Mouse (Mus musculus): ENCODE results near the gene Snx27.
A peak's percentile ranks its signal among the peaks of the same experiment; 100 is the strongest.

The Snx27 gene

DNA sequence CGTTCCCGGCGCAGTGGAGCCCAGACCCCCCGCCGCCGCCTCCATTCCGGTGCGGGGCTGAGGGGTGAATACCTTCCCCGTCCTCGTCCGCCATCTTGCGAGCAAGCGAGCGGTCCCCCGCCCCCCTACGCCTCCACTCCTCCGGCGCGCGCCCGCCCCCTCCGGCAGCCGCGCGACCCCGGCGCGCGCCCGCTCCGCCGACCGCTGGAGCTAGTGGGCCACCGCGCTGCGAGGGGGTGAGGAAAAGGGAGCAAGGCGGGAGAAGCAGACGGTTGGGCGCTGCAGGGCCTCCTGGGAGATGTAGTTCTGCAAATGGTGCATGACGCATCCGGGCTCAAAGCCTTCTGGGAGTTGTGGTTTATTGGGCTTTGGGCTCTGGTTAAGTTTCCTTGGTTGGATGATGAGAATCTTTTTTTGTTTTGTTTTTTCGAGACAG, at the start of gene Snx27:
Gene Snx27, minus strand, starts transcription at position 261 of the 436 bp plus-strand sequence.
- peak; percentile 95 for DNase-seq (ENCODE audit: low spot score)

DNA sequence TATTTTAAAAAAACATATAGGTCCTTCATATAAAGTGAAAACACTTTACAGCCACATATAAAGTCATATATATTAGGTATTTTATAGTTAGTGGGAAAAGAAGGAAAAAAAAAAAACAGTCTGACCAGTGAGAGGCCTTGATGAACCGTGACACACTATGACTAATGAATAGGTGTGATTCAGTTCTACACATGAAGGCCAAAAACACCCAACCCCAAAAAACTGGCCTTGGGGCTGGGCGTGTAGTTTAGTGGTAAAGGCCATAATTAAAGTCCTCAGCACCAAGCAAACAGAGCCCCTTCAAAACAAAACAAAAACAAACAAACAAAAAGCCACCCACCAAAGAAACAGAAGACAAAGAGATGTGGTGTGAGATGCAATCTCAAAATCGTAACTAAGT, 47.4 kb upstream of the Snx27 start:
- DNase-seq (ENCODE audit: low spot score), result no peak

DNA sequence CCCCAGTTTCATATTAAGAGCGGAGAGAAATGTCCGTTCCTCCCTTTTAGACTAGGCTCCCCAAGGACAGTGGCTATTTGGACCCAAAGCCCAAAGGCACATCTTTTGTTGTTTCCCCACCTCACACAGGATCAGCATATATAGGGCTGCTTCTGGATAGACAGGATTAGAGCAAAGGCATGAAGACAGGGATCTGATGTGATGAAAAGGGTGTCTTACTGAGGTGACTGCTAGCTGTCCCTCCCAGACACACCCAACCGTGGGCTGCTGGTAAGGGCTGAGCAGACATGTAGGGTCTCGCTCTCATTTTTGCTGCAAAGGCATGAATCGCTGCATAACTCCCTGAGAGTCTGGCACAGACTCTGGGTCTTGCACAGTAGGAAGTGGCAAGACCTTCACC, 46.2 kb upstream of the Snx27 start:
- no peak for DNase-seq (ENCODE audit: low spot score)

DNA sequence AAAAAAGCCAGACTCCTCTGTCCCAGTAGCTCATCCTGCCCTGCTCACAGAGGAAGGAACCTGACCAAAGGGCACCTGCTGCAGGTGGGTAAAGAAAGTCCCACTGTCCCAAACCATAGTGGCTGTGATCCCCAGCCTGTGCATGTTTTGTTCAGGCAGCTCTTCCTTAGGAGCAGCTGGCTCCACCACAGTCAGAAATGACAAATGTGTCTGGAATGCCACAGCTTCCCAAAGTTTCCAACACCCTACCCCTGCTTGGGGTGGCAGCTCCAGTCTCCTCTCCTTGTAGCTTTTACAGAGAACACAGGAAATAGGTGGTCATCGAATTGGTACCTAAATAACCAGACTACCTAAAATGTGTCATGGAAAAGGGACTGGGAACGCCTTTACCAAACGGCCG, 41.8 kb upstream of the Snx27 start:
- DNase-seq (ENCODE audit: low spot score), result no peak

DNA sequence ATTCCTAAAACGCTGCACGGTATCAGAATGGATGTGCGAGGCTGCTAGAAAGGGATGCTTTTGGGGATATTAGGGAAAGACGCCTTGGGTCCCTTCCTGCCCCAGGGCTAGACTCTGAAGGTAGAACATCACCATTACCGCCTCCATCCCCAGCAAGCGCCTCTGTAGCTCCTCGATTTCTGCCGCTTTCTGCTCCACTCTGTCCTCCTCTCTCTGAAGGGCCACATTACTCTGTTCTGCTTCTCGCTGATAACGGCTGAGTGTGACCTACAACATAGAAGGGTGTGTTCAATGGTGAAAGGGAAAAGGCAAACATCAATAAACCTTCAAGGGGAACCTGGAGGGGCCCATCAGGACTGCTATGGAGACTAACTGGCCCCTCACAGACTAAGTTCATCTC, 40.0 kb upstream of the Snx27 start:
- DNase-seq (ENCODE audit: low spot score), result no peak

DNA sequence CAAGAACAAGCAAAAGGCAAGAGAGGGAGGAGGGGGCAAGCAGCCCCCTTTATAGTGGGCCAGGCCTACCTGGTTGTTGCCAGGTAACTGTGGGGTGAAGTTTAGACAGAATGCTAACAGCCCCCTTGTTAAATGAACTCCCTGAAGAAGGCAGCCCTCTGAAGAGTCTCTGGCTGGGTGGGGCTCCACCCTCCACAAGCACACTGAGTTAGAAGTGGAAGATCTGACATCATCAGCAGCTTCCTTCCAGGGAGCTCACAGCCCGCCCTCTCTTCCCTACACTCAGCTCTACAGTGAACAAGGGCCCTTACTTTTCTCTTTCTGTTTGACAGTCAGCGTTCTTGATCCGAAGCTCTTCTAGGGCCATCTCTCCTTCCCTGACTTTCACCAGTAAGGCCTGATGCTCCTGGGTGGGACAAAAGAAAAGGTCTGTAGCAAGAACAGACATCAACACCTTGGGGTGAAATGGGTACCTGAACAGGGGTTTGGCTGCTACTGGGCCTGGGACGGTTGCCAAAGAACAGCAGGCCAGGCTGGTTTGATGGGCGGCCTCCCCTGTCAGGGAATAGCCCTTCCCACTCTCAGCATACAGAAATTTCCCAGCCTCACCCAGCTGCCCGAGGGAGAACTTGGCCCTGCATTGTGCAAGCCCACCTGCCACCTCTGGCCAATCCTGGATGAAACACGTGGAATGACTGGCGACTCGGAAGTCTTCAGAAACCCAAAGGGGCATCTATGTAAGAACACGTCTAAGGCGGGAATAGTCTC, 39.4 kb upstream of the Snx27 start:
- no peak for DNase-seq (ENCODE audit: low spot score)

DNA sequence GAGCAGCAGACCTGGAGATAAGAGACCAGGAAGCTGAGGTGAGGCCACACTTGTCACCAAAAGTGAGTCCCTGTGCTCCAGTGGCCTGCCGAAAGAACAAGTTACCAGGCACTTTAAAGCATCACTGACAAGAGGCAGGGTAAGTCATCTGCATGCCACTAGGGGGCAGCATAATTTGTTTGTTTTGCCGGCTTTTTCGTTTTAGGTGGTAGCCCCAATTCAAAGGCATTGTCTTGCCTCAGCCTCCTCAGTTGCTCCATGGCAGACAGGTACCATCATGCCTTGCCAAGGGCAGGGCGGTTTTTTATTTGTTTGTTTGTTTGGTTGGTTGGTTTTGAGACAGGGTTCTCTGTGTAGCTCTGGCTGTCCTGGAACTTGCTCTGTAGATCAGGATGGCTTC, 34.2 kb upstream of the Snx27 start:
- DNase-seq (ENCODE audit: low spot score), result peak; percentile 66

DNA sequence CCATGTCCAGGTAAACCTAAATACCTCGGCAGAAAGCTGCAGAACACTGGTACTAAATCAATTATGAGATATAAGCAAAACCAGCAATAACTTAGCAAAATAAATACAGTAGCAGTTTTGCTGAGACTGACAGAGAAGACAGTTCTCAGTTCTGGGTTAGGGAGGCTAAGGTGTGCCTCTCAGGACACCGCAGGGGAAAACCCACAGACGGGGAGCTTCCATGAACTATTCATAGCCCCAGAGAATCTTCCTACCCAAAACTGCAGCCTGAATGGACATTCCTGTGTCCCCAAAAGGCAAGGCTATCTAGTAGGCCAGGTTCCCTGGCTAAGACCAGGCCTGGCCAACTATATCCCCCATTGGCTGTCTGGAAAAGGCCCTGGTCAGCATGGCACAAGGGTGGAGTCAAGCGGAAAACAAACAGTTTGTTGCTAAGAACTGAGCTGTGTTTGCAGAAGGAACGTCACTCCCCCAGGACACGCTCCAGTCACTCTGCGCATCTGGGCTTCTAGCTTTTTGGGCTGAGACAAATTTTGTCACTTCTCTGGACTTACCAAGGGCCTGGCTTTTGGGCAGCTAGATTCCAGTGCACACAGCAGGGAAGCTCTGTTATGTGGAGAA, 30.9 kb upstream of the Snx27 start:
- DNase-seq (ENCODE audit: low spot score), result no peak

DNA sequence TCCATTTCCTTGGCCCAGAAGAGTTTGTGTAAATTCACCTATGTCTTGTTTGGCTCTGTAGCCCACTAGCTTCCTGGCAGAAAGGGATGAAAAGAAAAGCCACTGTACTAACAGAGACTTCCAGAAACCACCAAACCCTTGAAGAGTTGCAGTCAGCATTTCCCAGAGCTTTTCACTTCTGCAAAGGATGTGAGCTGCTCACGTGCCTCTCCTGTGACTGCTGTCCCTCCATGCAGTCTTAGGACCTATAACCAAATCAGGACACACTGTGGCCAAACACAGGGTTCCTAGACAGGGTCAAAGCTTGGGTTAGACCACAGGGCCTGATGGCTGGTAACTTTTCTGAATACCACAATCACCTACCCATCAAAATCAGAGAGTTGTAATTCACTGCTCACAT, 29.8 kb upstream of the Snx27 start:
- DNase-seq (ENCODE audit: low spot score), result no peak

DNA sequence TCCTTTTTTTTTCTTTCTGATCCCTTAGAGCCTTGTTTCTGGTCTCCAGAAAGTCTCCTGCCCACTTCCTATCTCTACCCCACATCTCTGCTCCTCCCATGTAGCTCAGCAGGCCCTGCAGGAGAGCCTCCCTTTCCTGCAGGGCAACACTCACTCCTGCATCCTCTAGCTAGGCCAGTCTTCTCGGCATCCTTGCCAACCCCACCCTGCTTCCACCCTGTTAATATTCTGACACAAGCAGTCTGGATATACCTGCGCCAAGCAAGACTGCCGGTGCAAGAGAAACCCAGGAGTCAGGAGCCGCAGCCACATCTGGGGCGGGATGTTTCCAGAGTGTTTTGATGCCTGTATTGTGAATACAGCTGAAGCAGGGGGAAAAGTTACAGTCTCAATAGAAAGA, 29.3 kb upstream of the Snx27 start:
- DNase-seq (ENCODE audit: low spot score), result no peak

DNA sequence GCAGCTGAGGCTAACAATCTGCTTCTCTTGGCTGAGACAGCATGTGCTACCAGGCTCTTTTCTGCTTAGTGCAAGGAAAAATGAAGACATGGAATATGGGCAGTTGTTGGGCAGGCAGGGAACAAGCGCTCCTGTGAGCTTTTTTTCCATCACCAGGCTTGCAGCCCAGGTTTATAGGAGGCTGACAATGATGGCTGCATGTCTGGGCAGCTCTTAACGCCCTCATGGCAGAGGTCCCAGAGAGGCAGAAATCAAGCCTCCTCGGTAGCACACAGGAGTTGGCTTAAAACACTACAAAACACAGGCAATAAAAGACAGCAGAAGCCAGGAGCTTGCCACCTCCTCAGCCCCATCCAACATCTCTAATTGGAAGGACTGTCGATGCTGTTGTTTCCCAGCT, 28.8 kb upstream of the Snx27 start:
- DNase-seq (ENCODE audit: low spot score), result no peak

DNA sequence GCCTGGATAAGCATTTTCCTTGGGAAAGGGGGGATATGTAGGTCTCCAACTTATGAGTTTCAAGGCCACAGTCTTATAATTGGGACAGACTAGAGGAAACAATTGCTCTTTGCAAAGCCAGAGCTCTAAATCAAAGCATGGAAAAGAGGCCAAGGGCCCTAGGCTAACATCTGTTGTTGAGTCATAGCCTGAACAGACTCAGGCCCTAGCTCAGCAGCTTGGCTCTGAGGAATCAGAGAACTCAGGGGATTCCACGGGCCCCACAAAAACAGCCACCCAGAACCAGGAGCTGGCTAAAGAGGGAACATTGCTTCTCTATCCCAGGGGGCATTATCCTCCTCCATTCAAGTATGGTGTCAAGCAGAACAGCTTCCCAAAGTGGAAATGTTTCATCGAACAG, 28.1 kb upstream of the Snx27 start:
- no peak for DNase-seq (ENCODE audit: low spot score)

DNA sequence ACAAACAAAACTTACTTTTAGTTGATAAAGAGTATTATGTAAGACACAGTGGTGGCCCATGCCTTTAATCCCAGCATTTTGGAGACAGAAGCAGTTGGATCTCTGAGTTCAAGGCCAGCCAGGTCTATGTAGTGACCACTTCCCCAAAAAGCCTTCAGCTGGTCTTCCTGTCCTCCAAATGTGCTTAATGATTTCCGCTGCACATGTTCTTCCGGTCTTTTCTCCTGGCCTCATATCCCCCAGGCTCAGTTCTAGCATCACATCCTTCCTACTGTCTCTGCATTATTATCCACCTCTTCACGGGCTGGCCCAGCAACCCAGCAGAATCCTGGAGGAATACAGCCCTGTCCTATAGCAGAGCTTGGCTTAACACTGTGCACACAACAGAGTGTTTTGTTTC, 27.1 kb upstream of the Snx27 start:
- DNase-seq (ENCODE audit: low spot score), result no peak

DNA sequence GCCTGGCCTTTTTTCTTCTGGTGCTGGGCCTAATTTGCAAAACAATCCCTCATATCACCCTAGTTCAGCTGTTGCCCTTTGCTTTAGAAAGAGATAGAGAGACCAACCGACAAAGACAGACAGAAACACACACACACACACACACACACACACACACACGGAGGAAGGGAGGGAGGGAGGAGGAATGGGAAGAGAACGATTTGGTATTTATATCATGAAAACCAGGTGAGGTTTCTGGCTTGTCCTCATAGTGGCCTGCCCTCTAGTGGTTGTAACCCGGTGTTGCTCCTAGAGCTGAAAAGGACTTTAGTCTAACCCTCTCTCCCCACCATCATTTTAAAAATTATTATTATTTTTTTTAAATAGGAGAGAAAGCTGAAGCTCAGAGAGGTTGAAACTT, 19.4 kb upstream of the Snx27 start:
- peak; percentile 80 for DNase-seq (ENCODE audit: low spot score)

DNA sequence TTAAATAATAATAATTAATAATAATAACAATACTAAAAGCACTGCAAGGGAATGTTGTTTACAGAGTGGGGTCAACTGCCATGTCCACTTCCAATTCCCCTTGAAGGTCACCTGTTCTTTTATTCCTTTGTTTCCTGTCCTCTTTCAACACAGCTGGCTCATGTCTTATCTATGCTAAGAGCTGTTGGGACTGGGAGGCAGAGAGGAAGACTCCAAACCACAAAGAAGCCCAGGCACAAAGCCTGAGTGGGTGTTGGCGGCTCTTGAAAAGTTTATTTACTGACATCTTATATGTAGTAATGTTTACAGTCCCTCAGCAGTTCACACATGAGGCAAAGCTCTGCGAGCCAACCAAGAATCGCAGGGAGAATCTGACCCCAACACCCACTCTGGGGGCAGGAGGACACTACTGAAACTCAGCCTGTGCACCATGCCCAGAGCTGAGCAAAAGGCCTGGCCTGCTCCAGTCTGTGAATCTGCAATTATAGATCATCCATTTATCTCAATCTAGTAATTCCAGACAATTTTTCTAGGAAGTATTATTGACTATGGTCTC, 14.8 kb upstream of the Snx27 start:
- DNase-seq (ENCODE audit: low spot score), result no peak

DNA sequence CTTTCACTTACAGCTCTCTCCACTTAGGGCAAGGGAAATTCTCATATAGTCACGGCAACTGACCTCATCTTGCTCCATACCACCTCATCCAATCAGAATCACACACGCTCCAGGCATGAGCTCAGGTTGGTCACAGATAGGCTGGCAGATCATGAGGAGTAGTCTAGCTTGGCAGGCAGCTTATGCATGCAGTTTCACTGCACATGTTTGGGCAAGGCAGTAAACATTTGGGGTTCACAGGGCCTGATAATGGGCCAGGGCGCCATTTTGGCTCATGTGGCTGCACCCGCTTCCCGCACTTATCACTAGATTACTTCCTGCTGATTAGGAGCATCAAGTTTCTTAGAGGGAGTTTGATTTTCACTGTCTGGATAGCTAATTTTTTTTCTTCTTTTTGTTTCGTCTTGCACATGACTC, 13.4 kb upstream of the Snx27 start:
- no peak for DNase-seq (ENCODE audit: low spot score)

DNA sequence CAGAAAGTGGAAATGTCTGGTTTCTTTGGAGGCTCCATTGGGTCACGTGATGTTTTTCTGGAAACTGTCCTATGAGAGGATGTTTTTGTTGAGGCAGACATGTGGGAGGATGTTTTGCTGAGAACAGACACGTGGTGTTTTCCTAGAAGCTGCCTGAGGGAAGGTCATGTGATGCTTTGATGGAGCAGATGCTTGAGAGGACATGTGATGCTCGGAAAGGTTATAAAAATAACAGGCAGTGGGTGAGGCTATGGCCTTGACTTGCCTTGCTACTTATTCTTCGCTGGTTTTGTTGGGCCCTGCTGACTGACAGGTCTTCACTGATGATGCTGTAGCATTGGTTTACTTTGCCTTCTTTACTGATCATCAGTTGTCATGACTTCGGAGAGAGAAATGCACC, 8.6 kb upstream of the Snx27 start:
- DNase-seq (ENCODE audit: low spot score), result no peak

DNA sequence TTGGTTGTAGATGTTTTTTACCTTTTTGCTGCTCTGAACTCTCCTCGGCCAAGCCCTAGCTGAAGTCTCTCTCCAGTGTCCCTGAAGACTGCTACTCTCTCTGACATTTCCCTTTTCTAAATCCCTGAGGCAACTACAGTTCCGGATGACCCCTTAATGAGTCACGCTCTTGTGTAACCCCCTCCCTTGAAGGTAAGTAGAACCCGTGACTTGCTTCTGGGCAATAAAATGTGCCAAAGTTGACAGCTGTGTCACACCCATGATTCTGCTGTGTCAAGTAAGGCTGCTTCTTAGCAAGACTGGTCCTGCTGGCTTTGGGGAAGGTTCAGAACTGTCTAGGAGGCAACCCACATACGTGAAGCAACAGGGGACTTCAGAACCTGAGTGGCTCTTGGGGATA, 5.4 kb upstream of the Snx27 start:
- no peak for DNase-seq (ENCODE audit: low spot score)

DNA sequence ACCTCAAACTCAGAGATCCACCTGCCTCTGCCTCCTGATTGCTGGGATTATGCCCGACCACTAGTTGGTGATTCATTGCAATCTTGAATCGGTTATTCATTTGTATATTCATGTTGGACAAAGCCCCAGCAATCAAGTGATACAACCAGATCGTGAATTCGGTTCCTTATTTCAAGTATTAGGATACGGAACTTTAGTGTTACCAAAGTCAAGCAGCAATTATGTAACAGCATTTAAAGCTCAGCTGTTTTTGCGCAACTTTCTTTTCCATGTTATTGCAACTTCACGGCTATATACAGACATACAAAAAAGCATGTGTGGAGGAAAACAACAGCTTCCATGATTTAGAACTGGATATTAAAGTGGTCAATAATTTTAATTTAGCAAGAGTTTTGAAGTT, 428 bp upstream of the Snx27 start:
- no peak for DNase-seq (ENCODE audit: low spot score)

DNA sequence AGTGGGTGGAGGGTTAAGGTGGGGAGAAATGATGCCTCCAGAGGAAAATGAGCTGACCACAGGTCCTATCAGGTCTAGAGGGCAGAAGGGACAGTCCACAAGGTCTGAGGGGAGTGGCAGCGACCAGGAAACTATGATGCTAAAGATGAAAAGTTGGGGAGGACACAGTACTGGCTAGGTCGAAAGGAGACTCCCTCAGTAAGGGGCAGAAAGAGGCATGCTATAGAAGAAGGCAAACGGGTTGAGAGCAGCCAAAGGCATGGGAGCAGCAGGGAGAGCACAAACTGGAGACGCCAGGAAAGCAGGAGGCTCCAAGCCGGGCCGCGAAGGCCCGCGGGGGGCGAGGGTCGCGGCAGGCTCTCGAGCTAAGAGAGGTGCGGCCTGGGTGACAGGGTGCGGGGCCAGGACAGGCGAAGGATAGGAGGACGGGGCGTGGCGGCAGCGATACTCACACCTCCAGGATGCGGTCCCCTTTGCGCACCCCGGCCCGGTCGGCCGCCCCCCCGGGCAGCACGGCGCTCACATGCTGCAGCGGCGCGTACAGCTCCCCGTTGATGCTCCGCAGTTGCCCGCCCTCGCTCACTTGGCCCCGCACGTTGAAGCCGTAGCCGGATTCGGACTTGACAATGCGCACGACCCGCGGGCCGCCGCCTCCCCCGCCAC, 592 bp downstream of the Snx27 start:
- DNase-seq (ENCODE audit: low spot score), result no peak

DNA sequence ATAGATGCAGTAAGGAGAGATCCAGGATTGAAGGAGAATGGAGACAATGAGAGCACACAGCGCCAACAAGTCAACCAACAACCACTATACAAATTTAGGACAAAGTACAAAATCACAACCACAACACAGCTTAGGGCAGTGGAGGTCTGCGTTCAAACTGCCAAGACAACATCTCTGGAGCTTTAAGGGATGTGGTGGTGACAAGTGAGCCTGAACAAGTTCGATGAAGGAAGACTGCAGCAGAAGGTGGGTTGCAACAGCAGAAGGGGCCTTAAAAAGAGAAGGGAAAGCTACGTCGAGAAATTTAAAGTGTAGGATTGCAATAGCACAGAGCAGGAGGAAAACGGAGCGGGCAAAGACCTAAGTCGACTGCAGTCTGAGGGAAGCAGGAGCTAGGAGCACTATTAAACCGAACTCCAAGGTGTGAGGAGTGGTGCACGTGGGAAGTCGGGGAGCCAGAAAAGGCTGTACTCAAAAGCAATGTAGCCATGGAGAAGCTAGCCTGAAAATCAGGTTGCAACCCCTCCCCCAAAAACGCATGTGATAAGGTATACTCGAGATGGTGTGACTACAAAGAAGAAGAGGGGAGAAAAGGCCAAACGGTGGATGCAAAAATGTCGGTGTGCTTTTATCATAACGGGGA, 1.3 kb downstream of the Snx27 start:
- DNase-seq (ENCODE audit: low spot score), result peak; percentile 36

DNA sequence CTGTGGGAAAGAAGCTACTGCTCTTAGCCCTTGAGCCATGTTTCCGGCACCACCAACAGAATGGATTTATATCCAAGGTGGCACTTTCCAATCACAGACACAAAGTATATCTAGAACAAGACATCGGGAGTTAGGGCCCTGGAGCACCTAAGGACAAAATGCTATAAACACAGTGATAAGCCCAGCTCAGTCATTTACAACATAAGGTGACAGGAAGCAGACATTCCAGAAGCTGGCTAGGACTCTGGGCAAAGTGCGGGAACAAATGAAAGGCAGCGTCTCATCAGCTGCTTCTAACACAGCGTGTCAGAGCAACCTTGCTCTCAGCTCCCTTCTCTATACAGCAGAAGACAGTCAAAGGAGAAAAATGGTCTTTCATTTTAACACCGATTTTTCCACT, 8.0 kb downstream of the Snx27 start:
- DNase-seq (ENCODE audit: low spot score), result no peak

DNA sequence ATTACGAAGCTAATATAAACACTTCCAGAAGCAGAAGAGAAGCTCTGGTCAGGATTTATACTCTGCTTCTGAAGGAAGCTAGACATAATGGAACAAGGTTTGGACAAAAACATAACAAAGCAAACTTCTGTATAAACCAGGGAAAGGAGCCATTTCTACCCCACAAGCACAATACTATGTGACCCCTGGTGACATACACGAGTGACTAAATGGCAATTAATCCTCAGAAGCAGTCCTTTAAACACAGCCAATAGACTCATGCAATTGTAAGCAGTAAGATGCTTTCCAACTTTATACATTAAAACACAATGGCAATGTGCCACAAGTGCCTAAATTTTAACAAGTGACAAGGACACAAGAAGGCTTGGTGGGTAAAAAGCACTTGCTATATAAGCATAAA, 15.3 kb downstream of the Snx27 start:
- no peak for DNase-seq (ENCODE audit: low spot score)

Measured in retina, embryonic 14.5 days (tissue).